Mouse (Mus musculus) neural tube, embryonic 14.5 days (tissue): ENCODE results near the gene Mroh3. TPM values are rescaled to one million over a fixed set of nuclear protein-coding genes. Genes with fewer than 3 reads are reported as not detected.
A peak's percentile ranks its signal among the peaks of the same experiment; 100 is the strongest.

ENCODE experiments used
- ATAC-seq: fragments of 200-750 bp; cut with Nextera tagmentation; 2 replicates; pipeline ENCODE4 v1.8.0; 2017; ENCODE audit warnings: low read depth, mild to moderate bottlenecking, moderate TSS enrichment, moderate library complexity
- H3K27ac ChIP-seq: fragments of 300-500 bp; sonication (generic); 2 replicates; pipeline ENCODE4 v1.5.1; 2014; ENCODE audit warnings: low read depth, mild to moderate bottlenecking, control low read depth, low read length, moderate library complexity, mixed read lengths
- H3K27me3 ChIP-seq: fragments of 300-500 bp; sonication (generic); 2 replicates; pipeline ENCODE4 v1.6.1; 2014; ENCODE audit warnings: low read length; ENCODE audit not compliant: control insufficient read depth, insufficient read depth
- H3K36me3 ChIP-seq: fragments of 300-500 bp; sonication (generic); 2 replicates; pipeline ENCODE4 v1.6.1; 2014; ENCODE audit warnings: low read length, mixed read lengths; ENCODE audit not compliant: control insufficient read depth, insufficient read depth
- H3K4me1 ChIP-seq: fragments of 300-500 bp; sonication (generic); 2 replicates; pipeline ENCODE4 v1.6.1; 2014; ENCODE audit warnings: low read length; ENCODE audit not compliant: control insufficient read depth, insufficient read depth
- H3K4me2 ChIP-seq: fragments of 300-500 bp; sonication (generic); 2 replicates; pipeline ENCODE4 v1.6.1; 2014; ENCODE audit warnings: mild to moderate bottlenecking, low read depth, low read length, control low read depth
- H3K4me3 ChIP-seq: fragments of 300-500 bp; sonication (generic); 2 replicates; pipeline ENCODE4 v1.5.1; 2014; ENCODE audit warnings: low read depth, low read length, control low read depth, mixed read lengths
- H3K9ac ChIP-seq: fragments of 300-500 bp; sonication (generic); replicated peaks from 2 replicates; pipeline ENCODE4 v1.6.1; 2014; ENCODE audit warnings: low read depth, mild to moderate bottlenecking, control low read depth, low read length, mixed read lengths
- H3K9me3 ChIP-seq: fragments of 300-500 bp; sonication (generic); 2 replicates; pipeline ENCODE4 v1.6.1; 2016; ENCODE audit warnings: low read length; ENCODE audit not compliant: control insufficient read depth
- WGBS: fragments of 180-500 bp; shearing (Covaris S2); extraction: QIAGEN DNeasy Blood & Tissue Kit; methylation state at CpG from one replicate; pipeline ENCODE4 v1.1.7; 2014; 5-methylcytosine and 5-hydroxymethylcytosine counted together
- polyA plus RNA-seq: library from polyadenylated mRNA; unstranded; fragments of >200 nt; fragmentation: Nextera tagmentation; extraction: Ambion mirVana; gene quantifications from 2 replicates; pipeline ENCODE4 v1.2.1, GENCODE M21; 2014

Mroh3 gene
- polyA plus RNA-seq, 1 experiment from 2014 or later: not detected

DNA sequence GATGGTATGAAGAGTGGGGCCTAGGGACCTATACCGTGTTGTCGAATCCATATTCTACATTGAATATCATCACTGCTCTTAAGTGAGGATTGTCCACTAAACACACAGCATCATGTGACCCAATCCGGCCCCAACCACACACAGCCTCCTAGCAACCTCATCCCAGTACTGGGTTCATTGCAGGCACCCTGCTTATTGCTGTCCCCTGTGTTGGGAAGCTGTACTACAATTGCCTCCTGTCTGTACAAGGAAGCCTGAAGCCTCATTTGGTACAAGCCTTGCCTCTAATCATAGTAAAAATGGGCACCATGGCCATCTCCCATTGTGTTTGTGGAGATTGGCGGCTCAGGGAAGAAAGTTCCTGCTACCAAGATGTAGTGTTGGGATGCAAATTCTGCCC, 56.3 kb downstream of the Mroh3 start:
- no peak overlapping the region for H3K27ac ChIP-seq
- WGBS: 95% methylated on average over 4 of the region's 4 CpGs
- no peak overlapping the region for H3K4me3 ChIP-seq
- peaks cover 90% of the 10 kb centered on the region for H3K36me3 ChIP-seq
- no peak for ATAC-seq
- no peaks in the 10 kb centered on the region for H3K4me1 ChIP-seq
- no peaks in the 10 kb centered on the region for H3K9me3 ChIP-seq
- no peak overlapping the region for H3K9ac ChIP-seq
- H3K4me2 ChIP-seq: no peak overlapping the region
- H3K27me3 ChIP-seq: no peaks in the 10 kb centered on the region

GRCm38 (mm10) chr1:136151371-136151770, 61.3 kb downstream of the Mroh3 start:
- Histone ChIP-seq H3K27ac (no peak overlapping the region), H3K4me3 (no peak overlapping the region), H3K9me3 (no peaks in the 10 kb centered on the region), H3K27me3 (no peaks in the 10 kb centered on the region), H3K9ac (no peak overlapping the region), H3K36me3 (peaks cover 81% of the 10 kb centered on the region), H3K4me1 (no peaks in the 10 kb centered on the region), H3K4me2 (no peak overlapping the region)
- ATAC-seq: no peak
- 86% methylated on average over 8 of the region's 8 CpGs for WGBS

DNA sequence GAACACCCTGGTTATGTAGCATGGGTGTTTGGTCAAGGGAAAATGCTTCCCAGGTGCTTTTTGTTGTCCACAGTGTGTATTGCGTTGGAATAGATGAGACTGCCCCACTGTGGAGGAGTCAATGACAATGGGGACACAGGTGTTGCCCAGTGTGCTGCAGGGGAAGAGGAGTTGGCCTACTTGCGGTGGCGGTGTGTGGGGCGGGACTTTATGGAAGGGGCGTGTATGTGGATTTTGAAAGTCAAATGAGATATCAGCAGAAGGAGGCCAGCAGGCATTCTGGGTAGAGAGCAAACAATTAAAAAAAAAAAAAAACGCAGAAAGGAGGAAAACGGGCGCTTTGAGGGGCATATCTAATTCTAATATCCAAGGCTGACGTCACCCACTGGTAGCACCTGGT, 62.9 kb downstream of the Mroh3 start:
- no peak overlapping the region for H3K27ac ChIP-seq
- H3K4me3 ChIP-seq: no peak overlapping the region
- no peak overlapping the region for H3K9ac ChIP-seq
- peaks cover 75% of the 10 kb centered on the region for H3K36me3 ChIP-seq
- no peaks in the 10 kb centered on the region for H3K27me3 ChIP-seq
- H3K9me3 ChIP-seq: no peaks in the 10 kb centered on the region
- H3K4me2 ChIP-seq: no peak overlapping the region
- no peaks in the 10 kb centered on the region for H3K4me1 ChIP-seq
- no peak for ATAC-seq
- WGBS: 77% methylated on average over 9 of the region's 9 CpGs

- Histone ChIP-seq H3K4me1 (peaks cover 52% of the 10 kb centered on the region), H3K4me2 (no peak overlapping the region), H3K9me3 (no peaks in the 10 kb centered on the region), H3K36me3 (peaks cover 23% of the 10 kb centered on the region), H3K9ac (no peak overlapping the region), H3K4me3 (no peak overlapping the region), H3K27me3 (no peaks in the 10 kb centered on the region), H3K27ac (no peak overlapping the region)
- no peak for ATAC-seq
- WGBS: 44% methylated on average over 10 of the region's 10 CpGs
These were observed 69.1 kb downstream of the Mroh3 start for GRCm38 (mm10) chr1:136143514-136143913.

GRCm38 (mm10) chr1:136142336-136142735, 70.3 kb downstream of the Mroh3 start:
- peak overlapping the region; percentile 66 for H3K27ac ChIP-seq
- H3K9ac ChIP-seq: no peak overlapping the region
- H3K4me1 ChIP-seq: peaks cover 63% of the 10 kb centered on the region
- peaks cover 12% of the 10 kb centered on the region; the same call in 1 of the 2 replicates for H3K36me3 ChIP-seq
- no peaks in the 10 kb centered on the region for H3K9me3 ChIP-seq
- ATAC-seq: peak; percentile 36
- WGBS: 13% methylated on average over 6 of the region's 6 CpGs
- peak overlapping the region; percentile 17 for H3K4me2 ChIP-seq
- H3K4me3 ChIP-seq: no peak overlapping the region
- H3K27me3 ChIP-seq: no peaks in the 10 kb centered on the region

DNA sequence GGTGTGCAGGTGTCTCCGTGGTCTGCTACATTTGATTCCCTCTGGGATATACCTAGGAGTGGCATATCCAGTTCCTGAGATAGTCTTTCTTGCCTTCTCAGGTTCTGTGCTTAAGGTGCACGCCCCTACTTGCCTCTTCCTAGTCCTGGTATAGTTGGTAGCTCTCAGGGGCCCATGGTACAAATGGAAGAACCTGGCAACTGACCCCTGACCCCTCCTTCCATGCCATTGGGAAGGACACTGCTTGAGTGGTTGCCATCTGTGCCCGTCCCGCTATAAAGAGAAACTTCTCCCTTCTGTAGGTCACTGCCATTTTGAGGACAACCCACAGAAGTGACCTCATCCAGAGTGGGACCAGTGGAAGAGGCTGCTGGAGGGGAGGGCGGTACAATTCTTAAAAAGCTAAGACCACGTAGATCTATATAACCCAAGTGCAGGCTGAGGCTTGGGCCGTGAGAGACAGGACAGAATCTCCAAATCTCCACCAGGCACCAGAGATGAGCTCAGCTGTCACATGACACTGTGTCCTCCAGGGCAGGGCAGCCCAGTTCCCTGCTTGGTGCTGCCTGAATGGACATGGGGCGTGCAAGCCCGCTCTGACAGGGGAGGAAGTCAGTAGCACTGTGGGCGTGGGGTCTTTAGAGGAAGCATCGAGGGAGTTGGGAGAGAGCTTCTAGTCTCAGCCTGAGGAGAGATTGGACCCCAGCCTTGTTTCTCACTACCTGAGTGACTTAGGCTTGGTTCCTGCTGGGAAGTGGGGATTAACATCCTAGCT, 71.3 kb downstream of the Mroh3 start:
- H3K9me3 ChIP-seq: no peaks in the 10 kb centered on the region
- H3K4me3 ChIP-seq: no peak overlapping the region
- WGBS: 85% methylated on average over 11 of the region's 11 CpGs
- peaks cover 9% of the 10 kb centered on the region; the same call in 1 of the 2 replicates for H3K36me3 ChIP-seq
- peak overlapping the region; percentile 53 for H3K27ac ChIP-seq
- H3K9ac ChIP-seq: no peak overlapping the region
- no peak for ATAC-seq
- peaks cover 73% of the 10 kb centered on the region for H3K4me1 ChIP-seq
- H3K4me2 ChIP-seq: no peak overlapping the region
- no peaks in the 10 kb centered on the region for H3K27me3 ChIP-seq

DNA sequence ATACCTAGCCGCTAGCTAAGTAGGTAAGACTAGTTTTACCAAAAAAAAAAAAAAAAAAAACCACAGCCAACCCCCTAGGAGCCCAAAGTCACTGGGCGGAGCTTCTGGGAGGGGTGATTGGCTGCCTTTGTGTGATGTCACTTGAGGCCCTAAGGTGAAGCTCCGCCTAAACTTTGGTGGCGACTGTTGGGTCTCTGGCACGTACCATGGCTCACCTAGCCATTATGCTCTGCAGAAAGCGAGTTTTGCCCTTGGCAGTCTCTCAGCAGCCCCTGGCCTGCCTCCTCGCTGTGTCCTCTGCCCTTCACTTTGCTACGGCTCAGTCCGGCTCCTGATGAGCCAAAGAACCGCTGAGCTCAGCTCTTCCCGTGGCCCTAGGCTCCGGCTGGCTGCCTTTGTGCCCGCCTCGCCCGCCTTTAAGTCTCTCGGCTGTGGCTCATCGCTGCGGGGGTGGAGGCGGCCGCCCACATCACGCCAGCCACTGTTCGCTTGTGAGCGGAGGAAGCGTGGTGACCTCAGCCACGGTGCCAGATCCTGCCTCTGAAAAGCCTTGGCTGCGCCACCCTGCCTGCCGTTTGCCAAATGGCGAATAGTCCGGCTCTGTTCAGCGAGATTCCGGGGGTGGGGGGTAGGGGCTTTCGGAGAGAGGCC, 72.5 kb downstream of the Mroh3 start:
- 2% methylated on average over 32 of the region's 32 CpGs for WGBS
- peak; percentile 34 for ATAC-seq
- H3K9me3 ChIP-seq: no peaks in the 10 kb centered on the region
- H3K36me3 ChIP-seq: peaks cover 5% of the 10 kb centered on the region; the same call in 1 of the 2 replicates
- peak overlapping the region; percentile 32 for H3K9ac ChIP-seq
- peak overlapping the region; percentile 47 for H3K4me2 ChIP-seq
- peak overlapping the region; percentile 20 for H3K4me3 ChIP-seq
- peaks cover 85% of the 10 kb centered on the region for H3K4me1 ChIP-seq
- H3K27me3 ChIP-seq: no peaks in the 10 kb centered on the region
- peak overlapping the region; percentile 57; the same call in 1 of the 2 replicates for H3K27ac ChIP-seq

- Histone ChIP-seq H3K4me1 (peaks cover 96% of the 10 kb centered on the region), H3K27ac (peak overlapping the region; percentile 48), H3K9ac (no peak overlapping the region; the same call in 1 of the 2 replicates), H3K36me3 (no peaks in the 10 kb centered on the region), H3K4me2 (no peak overlapping the region), H3K9me3 (no peaks in the 10 kb centered on the region), H3K4me3 (no peak overlapping the region), H3K27me3 (no peaks in the 10 kb centered on the region)
- ATAC-seq: no peak
- WGBS: 46% methylated on average over 10 of the region's 10 CpGs
These were observed 74.3 kb downstream of the Mroh3 start for GRCm38 (mm10) chr1:136138191-136138830.

DNA sequence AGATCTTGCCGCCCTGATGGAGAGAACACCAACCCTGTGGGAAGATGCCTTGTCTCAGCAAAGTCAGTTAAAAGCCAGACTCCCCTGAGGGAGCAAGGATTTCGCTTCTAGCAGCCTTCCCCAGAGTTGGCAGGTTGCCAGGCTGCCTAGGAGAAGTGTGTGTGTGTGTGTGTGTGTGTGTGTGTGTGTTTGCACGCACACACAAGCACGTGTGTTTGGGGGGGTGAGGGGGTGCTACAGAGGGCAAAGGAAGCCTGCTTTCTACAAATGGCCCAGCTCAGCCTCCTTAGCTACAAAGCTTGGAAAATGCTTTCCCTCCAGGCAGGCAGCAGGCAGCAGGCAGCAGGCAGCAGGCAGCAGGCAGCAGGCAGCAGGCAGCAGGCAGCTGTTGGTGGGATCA, 75.1 kb downstream of the Mroh3 start:
- H3K4me3 ChIP-seq: no peak overlapping the region
- H3K27ac ChIP-seq: peak overlapping the region; percentile 48
- H3K9ac ChIP-seq: no peak overlapping the region; the same call in 1 of the 2 replicates
- no peaks in the 10 kb centered on the region for H3K36me3 ChIP-seq
- no peaks in the 10 kb centered on the region for H3K9me3 ChIP-seq
- peak overlapping the region; percentile 33; the same call in 1 of the 2 replicates for H3K4me2 ChIP-seq
- no peaks in the 10 kb centered on the region for H3K27me3 ChIP-seq
- peaks cover 89% of the 10 kb centered on the region for H3K4me1 ChIP-seq
- ATAC-seq: no peak
- 0% methylated on average over 4 of the region's 4 CpGs for WGBS
